Mouse (Mus musculus): Measurements from ENCODE around the gene H2al1b. TPM values are rescaled to one million over a fixed set of nuclear protein-coding genes. Genes with fewer than 3 reads are reported as not detected.

The H2al1b gene
- polyA plus RNA-seq, 1 experiment from 2014 or later: not detected

Other genes starting within 250 kb of the H2al1b start
- not detected in 2 replicates for gene H2al1a, start 3.2 kb upstream of the H2al1b start, polyA plus RNA-seq (2015; fragmentation: Nextera tagmentation; extraction: Ambion mirVana)
- not detected in 2 replicates for gene H2al1c, start 3.2 kb downstream of the H2al1b start, polyA plus RNA-seq (2015; fragmentation: Nextera tagmentation; extraction: Ambion mirVana)
- gene H2al1d, start 6.4 kb downstream of the H2al1b start, polyA plus RNA-seq (2015; fragmentation: Nextera tagmentation; extraction: Ambion mirVana): not detected in 2 replicates
- gene H2al1e, start 9.5 kb downstream of the H2al1b start, polyA plus RNA-seq (2015; fragmentation: Nextera tagmentation; extraction: Ambion mirVana): not detected in 2 replicates
- gene H2al1f, start 12.7 kb downstream of the H2al1b start, polyA plus RNA-seq (2015; fragmentation: Nextera tagmentation; extraction: Ambion mirVana): not detected in 2 replicates
- gene H2al1g, start 15.8 kb downstream of the H2al1b start, polyA plus RNA-seq (2015; fragmentation: Nextera tagmentation; extraction: Ambion mirVana): not detected in 2 replicates
- gene H2al1h, start 19.1 kb downstream of the H2al1b start, polyA plus RNA-seq (2015; fragmentation: Nextera tagmentation; extraction: Ambion mirVana): not detected in 2 replicates
- gene H2al1i, start 22.2 kb downstream of the H2al1b start, polyA plus RNA-seq (2015; fragmentation: Nextera tagmentation; extraction: Ambion mirVana): not detected in 2 replicates
- gene H2al1j, start 25.4 kb downstream of the H2al1b start, polyA plus RNA-seq (2015; fragmentation: Nextera tagmentation; extraction: Ambion mirVana): not detected in 2 replicates